Mouse (Mus musculus): ENCODE measurements around the gene Slc16a10. TPM values are rescaled to one million over a fixed set of nuclear protein-coding genes. Genes with fewer than 3 reads are reported as not detected.

Gene Slc16a10
- polyA plus RNA-seq, 1 experiment from 2014 or later = 17.2 TPM

DNA sequence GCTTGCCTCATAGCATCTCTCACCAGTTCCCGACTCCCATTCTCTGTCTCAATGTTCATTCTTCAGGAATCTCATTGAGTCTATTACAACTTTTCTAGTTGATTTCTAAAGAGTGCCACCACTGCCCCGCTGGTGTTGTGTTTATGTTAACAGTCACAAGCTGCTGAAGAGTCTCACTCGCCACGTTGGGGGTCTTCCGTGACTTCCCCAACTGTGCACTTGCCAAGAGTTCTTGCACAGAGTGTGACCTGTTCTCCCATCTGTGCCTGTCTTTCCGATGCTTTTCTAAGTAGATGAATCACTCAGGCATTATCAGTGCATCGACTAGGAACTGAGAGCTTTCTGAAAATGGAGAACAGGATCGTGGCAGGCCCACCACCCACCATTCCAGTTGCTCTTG lies 114.0 kb downstream of the Slc16a10 start:
- H3K9me3 ChIP-seq (replicated peaks; ENCODE audit: control insufficient read depth, low read length) = no peaks in the 10 kb centered on the region
- H3K27ac ChIP-seq (ENCODE audit: low read depth, low read length) = no peak overlapping the region
- no peak overlapping the region for H3K9ac ChIP-seq (ENCODE audit: low read depth, low read length)
- H3K4me1 ChIP-seq (ENCODE audit: control insufficient read depth, insufficient read depth, low read length) = no peaks in the 10 kb centered on the region
- H3K4me2 ChIP-seq = no peak overlapping the region
- H3K36me3 ChIP-seq (ENCODE audit: control insufficient read depth, insufficient read depth, low read length) = no peaks in the 10 kb centered on the region
- no peak for ATAC-seq (replicated peaks; ENCODE audit: insufficient number of reproducible peaks, low FRiP score, low TSS enrichment)
- 74% methylated on average over 8 of the region's 8 CpGs for WGBS (ENCODE audit: insufficient replicate concordance)
- no peak overlapping the region for H3K4me3 ChIP-seq (ENCODE audit: low read depth, low read length)
- no peaks in the 10 kb centered on the region for H3K27me3 ChIP-seq (ENCODE audit: control insufficient read depth, insufficient read depth, low read length)

DNA sequence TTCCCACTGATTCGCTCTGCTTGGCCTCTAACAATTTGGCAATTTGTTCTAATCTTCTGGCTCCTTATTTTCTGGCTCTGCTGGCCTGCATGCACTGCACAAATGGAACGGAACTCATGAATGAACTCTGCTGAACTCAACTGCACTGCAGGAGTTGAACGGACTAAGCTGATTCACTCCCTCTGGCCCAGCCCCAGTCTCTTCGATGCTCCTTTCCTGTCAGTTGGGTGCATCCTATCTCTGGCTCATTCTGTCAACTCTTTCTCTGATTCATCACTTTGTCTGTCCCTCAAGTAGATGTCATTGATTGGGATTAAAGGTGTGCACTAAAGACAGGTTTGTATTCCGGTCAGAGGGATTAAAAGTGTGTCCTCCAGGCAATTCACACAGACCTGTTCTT lies 115.5 kb downstream of the Slc16a10 start:
- ATAC-seq (replicated peaks; ENCODE audit: insufficient number of reproducible peaks, low FRiP score, low TSS enrichment) = no peak
- no peaks in the 10 kb centered on the region for H3K27me3 ChIP-seq (ENCODE audit: control insufficient read depth, insufficient read depth, low read length)

DNA sequence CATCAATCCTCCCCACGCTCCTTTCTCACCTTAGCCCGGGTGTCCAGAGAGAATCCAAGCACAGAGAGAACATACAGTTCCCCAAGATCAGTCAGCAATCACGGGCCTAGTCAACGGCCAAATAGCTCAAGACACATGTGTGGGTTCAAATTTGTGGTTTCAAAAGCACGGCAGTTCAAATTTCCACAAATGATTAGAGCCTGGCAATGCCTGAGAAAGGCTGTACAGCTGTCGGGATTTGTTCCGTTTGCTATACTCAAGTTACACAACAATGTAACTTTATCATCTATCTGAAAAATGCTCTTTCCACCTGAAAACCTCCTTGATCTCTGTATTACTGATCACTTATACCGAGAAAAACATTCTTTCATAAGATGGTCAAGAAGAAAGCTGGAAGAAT lies 116.5 kb downstream of the Slc16a10 start:
- Histone ChIP-seq H3K4me3 (ENCODE audit: low read depth, low read length) (peak overlapping the region; percentile 65), H3K9me3 (replicated peaks; ENCODE audit: control insufficient read depth, low read length) (no peaks in the 10 kb centered on the region), H3K36me3 (ENCODE audit: control insufficient read depth, insufficient read depth, low read length) (no peaks in the 10 kb centered on the region), H3K9ac (ENCODE audit: low read depth, low read length) (no peak overlapping the region), H3K27ac (ENCODE audit: low read depth, low read length) (no peak overlapping the region), H3K27me3 (ENCODE audit: control insufficient read depth, insufficient read depth, low read length) (no peaks in the 10 kb centered on the region), H3K4me2 (peak overlapping the region; percentile 93), H3K4me1 (ENCODE audit: control insufficient read depth, insufficient read depth, low read length) (no peaks in the 10 kb centered on the region)
- WGBS (ENCODE audit: insufficient replicate concordance) = 63% methylated on average over 8 of the region's 8 CpGs
- no peak for ATAC-seq (replicated peaks; ENCODE audit: insufficient number of reproducible peaks, low FRiP score, low TSS enrichment)

More for the DNA sequence above, 115.5 kb downstream of the Slc16a10 start:
- 83% methylated on average over 5 of the region's 5 CpGs for WGBS (ENCODE audit: insufficient replicate concordance)
- H3K9ac ChIP-seq (ENCODE audit: low read depth, low read length) = no peak overlapping the region
- no peak overlapping the region for H3K4me3 ChIP-seq (ENCODE audit: low read depth, low read length)
- no peaks in the 10 kb centered on the region for H3K36me3 ChIP-seq (ENCODE audit: control insufficient read depth, insufficient read depth, low read length)
- H3K9me3 ChIP-seq (replicated peaks; ENCODE audit: control insufficient read depth, low read length) = no peaks in the 10 kb centered on the region
- no peaks in the 10 kb centered on the region for H3K4me1 ChIP-seq (ENCODE audit: control insufficient read depth, insufficient read depth, low read length)
- no peak overlapping the region for H3K4me2 ChIP-seq
- H3K27ac ChIP-seq (ENCODE audit: low read depth, low read length) = no peak overlapping the region

DNA sequence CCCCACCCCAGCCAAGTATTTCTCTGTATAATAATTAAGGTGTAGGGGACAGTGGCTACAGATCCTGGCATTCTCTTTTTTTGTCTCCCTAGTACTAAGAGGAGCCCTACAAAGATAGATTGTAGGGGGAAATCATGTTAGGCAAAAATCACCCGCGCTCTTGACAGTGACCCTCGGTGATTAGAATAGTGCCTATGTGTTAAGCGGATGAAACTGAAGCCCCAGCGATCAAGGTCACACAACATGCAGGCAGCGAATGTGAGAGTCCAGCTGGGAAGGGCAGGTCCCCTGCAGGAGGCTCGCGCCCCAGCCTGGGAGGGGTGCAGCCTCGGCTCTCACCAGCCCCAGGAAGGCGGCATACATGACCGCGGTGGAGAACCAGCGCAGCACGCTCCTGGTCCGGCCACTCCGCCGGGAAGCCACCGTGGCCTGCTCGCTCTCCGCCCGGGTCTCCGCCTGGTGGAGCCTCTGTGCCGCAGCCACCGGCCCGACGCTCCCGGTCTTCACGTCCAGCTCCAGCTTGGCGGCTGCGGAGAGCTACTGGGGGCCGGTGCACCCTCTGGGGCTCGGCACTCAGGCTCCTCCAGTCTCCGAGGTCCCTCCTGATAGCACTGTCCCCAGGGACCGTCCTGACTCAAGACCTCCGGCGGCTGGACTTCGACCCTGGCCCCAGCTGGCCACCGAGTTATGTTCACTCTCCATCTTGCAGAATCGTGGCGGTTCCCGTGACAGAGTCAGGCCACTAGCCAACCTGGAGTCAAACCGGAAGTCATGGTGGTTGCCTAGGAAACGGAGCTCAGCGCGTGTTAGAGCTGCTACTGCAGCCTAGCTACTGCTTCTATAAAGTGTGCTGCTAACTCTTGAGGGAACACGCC lies 117.3 kb downstream of the Slc16a10 start, which contains the start of gene Mfsd4b1:
Mfsd4b1 (minus strand) TSS at position 715 of the 875 bp plus-strand sequence.
- no peaks in the 10 kb centered on the region for H3K27me3 ChIP-seq (ENCODE audit: control insufficient read depth, insufficient read depth, low read length)
- H3K4me2 ChIP-seq = peak within 1 kb of the TSS; percentile 93
- H3K9me3 ChIP-seq (replicated peaks; ENCODE audit: control insufficient read depth, low read length) = no peaks in the 10 kb centered on the region
- no peaks in the 10 kb centered on the region for H3K36me3 ChIP-seq (ENCODE audit: control insufficient read depth, insufficient read depth, low read length)
- H3K4me3 ChIP-seq (ENCODE audit: low read depth, low read length) = peak within 1 kb of the TSS; percentile 65
- H3K9ac ChIP-seq (ENCODE audit: low read depth, low read length) = peak within 1 kb of the TSS; percentile 76
- peak within 1 kb of the TSS; percentile 65 for H3K27ac ChIP-seq (ENCODE audit: low read depth, low read length)
- ATAC-seq (replicated peaks; ENCODE audit: insufficient number of reproducible peaks, low FRiP score, low TSS enrichment) = peak; percentile 82
- WGBS (ENCODE audit: insufficient replicate concordance) = under 1% methylated on average over 36 of the region's 46 CpGs
- no peaks in the 10 kb centered on the region for H3K4me1 ChIP-seq (ENCODE audit: control insufficient read depth, insufficient read depth, low read length)

DNA sequence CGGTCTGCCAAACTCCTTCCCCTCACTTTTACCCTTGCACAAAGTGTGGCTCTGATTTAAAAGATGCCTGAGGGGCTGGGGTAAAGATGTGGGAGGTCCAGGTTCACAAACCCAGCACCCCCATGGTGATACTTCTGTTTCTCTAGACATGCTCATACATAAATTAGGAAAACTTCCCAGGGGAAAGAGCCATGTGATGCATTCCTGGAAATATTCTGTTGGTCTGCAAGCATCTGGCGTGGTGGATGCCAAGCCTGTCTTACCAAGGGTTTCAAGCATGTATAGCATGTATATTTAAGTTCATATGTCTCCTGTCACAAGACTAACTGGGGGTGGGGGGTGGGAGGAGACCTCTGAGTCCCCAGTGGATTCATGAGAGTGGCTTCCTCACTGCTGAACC lies 121.7 kb downstream of the Slc16a10 start:
- Histone ChIP-seq H3K36me3 (ENCODE audit: control insufficient read depth, insufficient read depth, low read length) (no peaks in the 10 kb centered on the region), H3K4me1 (ENCODE audit: control insufficient read depth, insufficient read depth, low read length) (0 out of 2 replicates have a peak, but pooled peaks cover 4% of the 10 kb centered on the region), H3K4me2 (no peak overlapping the region), H3K9ac (ENCODE audit: low read depth, low read length) (no peak overlapping the region), H3K27ac (ENCODE audit: low read depth, low read length) (no peak overlapping the region), H3K9me3 (replicated peaks; ENCODE audit: control insufficient read depth, low read length) (no peaks in the 10 kb centered on the region), H3K27me3 (ENCODE audit: control insufficient read depth, insufficient read depth, low read length) (no peaks in the 10 kb centered on the region), H3K4me3 (ENCODE audit: low read depth, low read length) (no peak overlapping the region)
- ATAC-seq (replicated peaks; ENCODE audit: insufficient number of reproducible peaks, low FRiP score, low TSS enrichment) = no peak
- WGBS (ENCODE audit: insufficient replicate concordance) = 64% methylated on average over 2 of the region's 2 CpGs

DNA sequence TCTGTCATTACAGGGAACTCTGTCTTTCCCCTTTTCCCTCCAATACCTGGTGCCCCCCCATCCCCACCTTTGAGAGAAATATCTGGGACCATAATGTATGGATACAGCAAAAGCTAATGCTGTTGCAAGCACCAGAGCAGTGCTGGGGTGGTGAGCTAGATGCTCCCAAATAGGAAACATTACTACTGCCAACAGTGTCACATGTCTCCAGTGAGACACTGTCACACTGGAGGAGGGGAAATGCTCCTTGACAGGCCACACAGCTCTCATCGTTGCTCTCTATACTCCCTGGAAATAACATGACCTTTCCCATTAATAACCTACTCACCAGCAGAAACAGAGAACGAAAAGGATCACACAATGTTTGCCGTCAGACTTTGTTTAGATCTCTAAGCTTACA lies 122.6 kb downstream of the Slc16a10 start:
- Histone ChIP-seq H3K4me1 (ENCODE audit: control insufficient read depth, insufficient read depth, low read length) (0 out of 2 replicates have a peak, but pooled peaks cover 4% of the 10 kb centered on the region), H3K27me3 (ENCODE audit: control insufficient read depth, insufficient read depth, low read length) (no peaks in the 10 kb centered on the region), H3K9ac (ENCODE audit: low read depth, low read length) (no peak overlapping the region), H3K4me3 (ENCODE audit: low read depth, low read length) (no peak overlapping the region), H3K9me3 (replicated peaks; ENCODE audit: control insufficient read depth, low read length) (no peaks in the 10 kb centered on the region), H3K27ac (ENCODE audit: low read depth, low read length) (no peak overlapping the region), H3K36me3 (ENCODE audit: control insufficient read depth, insufficient read depth, low read length) (no peaks in the 10 kb centered on the region), H3K4me2 (no peak overlapping the region)
- ATAC-seq (replicated peaks; ENCODE audit: insufficient number of reproducible peaks, low FRiP score, low TSS enrichment) = no peak; the same call in 1 of the 2 replicates
- 62% methylated on average over 3 of the region's 3 CpGs for WGBS (ENCODE audit: insufficient replicate concordance)

DNA sequence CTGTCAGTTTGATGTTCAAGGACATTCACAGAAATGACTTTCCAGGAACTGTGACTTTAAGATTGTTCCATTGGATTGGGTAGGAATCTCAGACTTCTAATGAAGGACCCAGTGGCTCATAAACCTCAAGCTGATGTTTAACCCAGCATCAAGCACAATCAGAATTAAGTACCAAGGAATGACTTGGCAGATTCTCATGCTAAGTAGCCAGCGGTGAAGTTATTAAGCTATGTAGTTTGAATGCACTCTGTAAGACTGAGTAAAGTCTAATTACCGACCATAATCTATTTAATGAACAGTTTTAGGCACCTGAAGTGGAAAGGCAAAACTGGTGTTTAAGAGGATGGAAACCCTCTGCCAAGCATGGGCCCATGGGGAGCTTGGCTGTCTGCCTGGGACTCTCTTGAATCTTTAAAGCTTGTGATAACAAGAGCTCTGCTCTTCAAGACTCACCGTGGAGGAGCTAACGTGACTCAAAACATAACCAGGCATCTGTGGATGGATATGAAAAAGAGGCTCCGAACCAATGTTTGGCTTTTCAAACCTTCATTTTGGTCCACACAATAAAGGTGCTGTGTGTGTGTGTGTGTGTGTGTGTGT lies 123.7 kb downstream of the Slc16a10 start:
- Histone ChIP-seq H3K27ac (ENCODE audit: low read depth, low read length) (no peak overlapping the region), H3K9ac (ENCODE audit: low read depth, low read length) (no peak overlapping the region), H3K4me2 (no peak overlapping the region), H3K27me3 (ENCODE audit: control insufficient read depth, insufficient read depth, low read length) (no peaks in the 10 kb centered on the region), H3K4me1 (ENCODE audit: control insufficient read depth, insufficient read depth, low read length) (0 out of 2 replicates have a peak, but pooled peaks cover 4% of the 10 kb centered on the region), H3K4me3 (ENCODE audit: low read depth, low read length) (no peak overlapping the region), H3K36me3 (ENCODE audit: control insufficient read depth, insufficient read depth, low read length) (no peaks in the 10 kb centered on the region), H3K9me3 (replicated peaks; ENCODE audit: control insufficient read depth, low read length) (no peaks in the 10 kb centered on the region)
- ATAC-seq (replicated peaks; ENCODE audit: insufficient number of reproducible peaks, low FRiP score, low TSS enrichment) = no peak
- WGBS (ENCODE audit: insufficient replicate concordance) = 63% methylated on average over 5 of the region's 5 CpGs

DNA sequence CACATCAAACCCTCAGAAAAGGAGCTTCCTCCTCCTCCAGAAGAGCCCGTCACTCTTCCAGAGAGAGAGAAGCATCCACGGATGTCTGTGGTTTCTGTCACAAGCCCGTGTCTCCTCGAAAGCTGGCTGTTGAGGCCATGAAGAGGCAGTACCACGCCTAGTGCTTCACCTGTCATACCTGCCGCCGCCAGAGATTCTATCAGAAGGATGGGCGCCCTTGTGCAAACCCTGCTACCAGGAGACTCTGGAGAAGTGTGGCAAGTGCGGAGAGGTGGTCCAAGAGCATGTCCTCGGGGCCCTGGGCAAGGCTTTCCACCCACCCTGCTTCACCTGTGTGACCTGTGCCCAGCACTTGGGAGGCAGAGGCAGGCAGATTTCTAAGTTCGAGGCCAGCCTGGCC lies 132.5 kb downstream of the Slc16a10 start:
- no peaks in the 10 kb centered on the region for H3K36me3 ChIP-seq (ENCODE audit: control insufficient read depth, insufficient read depth, low read length)
- ATAC-seq (replicated peaks; ENCODE audit: insufficient number of reproducible peaks, low FRiP score, low TSS enrichment) = no peak
- no peak overlapping the region for H3K4me2 ChIP-seq
- no peaks in the 10 kb centered on the region for H3K9me3 ChIP-seq (replicated peaks; ENCODE audit: control insufficient read depth, low read length)
- H3K4me1 ChIP-seq (ENCODE audit: control insufficient read depth, insufficient read depth, low read length) = no peaks in the 10 kb centered on the region
- no peak overlapping the region for H3K4me3 ChIP-seq (ENCODE audit: low read depth, low read length)
- H3K27me3 ChIP-seq (ENCODE audit: control insufficient read depth, insufficient read depth, low read length) = no peaks in the 10 kb centered on the region
- H3K9ac ChIP-seq (ENCODE audit: low read depth, low read length) = no peak overlapping the region
- WGBS (ENCODE audit: insufficient replicate concordance) = 73% methylated on average over 11 of the region's 11 CpGs
- H3K27ac ChIP-seq (ENCODE audit: low read depth, low read length) = no peak overlapping the region

All from heart, embryonic 11.5 days (tissue).